Mouse (Mus musculus) brown adipose tissue, adult 24 weeks (tissue): ENCODE measurements around the gene Abi3. TPM values are rescaled to one million over a fixed set of nuclear protein-coding genes. Genes with fewer than 3 reads are reported as not detected.

Experiments used
- H3K27ac ChIP-seq: fragments of 200-500 bp; replicated peaks from 2 replicates; pipeline ENCODE4 v1.5.1; 2012; ENCODE audit warnings: low read depth, mild to moderate bottlenecking, low read length
- H3K4me1 ChIP-seq: fragments of 200-500 bp; 2 replicates; pipeline ENCODE4 v1.6.1; 2012; ENCODE audit warnings: low read length, mixed read lengths; ENCODE audit not compliant: control insufficient read depth, insufficient read depth, insufficient read length
- H3K4me3 ChIP-seq: fragments of 200-500 bp; 2 replicates; pipeline ENCODE4 v1.5.1; 2012; ENCODE audit warnings: low read depth, mild to moderate bottlenecking, low read length, moderate library complexity; ENCODE audit not compliant: insufficient read depth
- polyA plus RNA-seq: library from polyadenylated mRNA; stranded (reverse); fragments of >200 nt; gene quantifications from 2 replicates; pipeline ENCODE4 v1.2.4, GENCODE M21; 2012; ENCODE audit not compliant: missing spikeins, insufficient read depth, insufficient read length

Gene Abi3
- polyA plus RNA-seq, 1 experiment: 8.4 TPM

- Histone ChIP-seq H3K4me1 (peaks cover 30% of the 10 kb centered on the region), H3K4me3 (no peak overlapping the region), H3K27ac (peak overlapping the region; percentile 80)
Observed at GRCm38 (mm10) chr11:95795582-95795981, 46.7 kb downstream of the Abi3 start.

GRCm38 (mm10) chr11:95794201-95794600, 48.1 kb downstream of the Abi3 start:
- Histone ChIP-seq H3K4me1 (peaks cover 36% of the 10 kb centered on the region), H3K4me3 (no peak overlapping the region), H3K27ac (peak overlapping the region; percentile 90)

GRCm38 (mm10) chr11:95792950-95793509, 49.2 kb downstream of the Abi3 start:
- 0 out of 2 replicates have a peak overlapping the region, but pooled peaks have one; percentile 15 for H3K27ac ChIP-seq

GRCm38 (mm10) chr11:95791787-95792186, 50.5 kb downstream of the Abi3 start:
- Histone ChIP-seq H3K4me1 (peaks cover 40% of the 10 kb centered on the region), H3K27ac (peak overlapping the region; percentile 57)

More at GRCm38 (mm10) chr11:95792950-95793509, 49.2 kb downstream of the Abi3 start:
- H3K4me3 ChIP-seq: no peak overlapping the region
- peaks cover 43% of the 10 kb centered on the region for H3K4me1 ChIP-seq

GRCm38 (mm10) chr11:95789451-95789891, 52.8 kb downstream of the Abi3 start:
- Histone ChIP-seq H3K4me3 (no peak overlapping the region), H3K4me1 (peaks cover 29% of the 10 kb centered on the region), H3K27ac (peak overlapping the region; percentile 75)

More at GRCm38 (mm10) chr11:95791787-95792186, 50.5 kb downstream of the Abi3 start:
- no peak overlapping the region for H3K4me3 ChIP-seq

- no peak overlapping the region for H3K27ac ChIP-seq
- H3K4me1 ChIP-seq: peaks cover 21% of the 10 kb centered on the region
- no peak overlapping the region for H3K4me3 ChIP-seq
Observed at GRCm38 (mm10) chr11:95786511-95786910, 55.8 kb downstream of the Abi3 start.

- Histone ChIP-seq H3K4me3 (no peak overlapping the region), H3K4me1 (peaks cover 17% of the 10 kb centered on the region), H3K27ac (no peak overlapping the region)
Observed at GRCm38 (mm10) chr11:95785675-95786074, 56.6 kb downstream of the Abi3 start.

GRCm38 (mm10) chr11:95783958-95784357, 58.3 kb downstream of the Abi3 start:
- Histone ChIP-seq H3K4me1 (peaks cover 5% of the 10 kb centered on the region), H3K4me3 (no peak overlapping the region)

GRCm38 (mm10) chr11:95783457-95783856, 58.8 kb downstream of the Abi3 start:
- H3K4me1 ChIP-seq: peaks cover 1% of the 10 kb centered on the region; the same call in 1 of the 2 replicates
- H3K4me3 ChIP-seq: no peak overlapping the region
- peak overlapping the region; percentile 76 for H3K27ac ChIP-seq

More at GRCm38 (mm10) chr11:95783958-95784357, 58.3 kb downstream of the Abi3 start:
- H3K27ac ChIP-seq: peak overlapping the region; percentile 87

GRCm38 (mm10) chr11:95781557-95781956, 60.7 kb downstream of the Abi3 start:
- Histone ChIP-seq H3K4me1 (peaks cover 7% of the 10 kb centered on the region; the same call in 1 of the 2 replicates), H3K4me3 (no peak overlapping the region), H3K27ac (no peak overlapping the region)

GRCm38 (mm10) chr11:95780480-95780879, 61.8 kb downstream of the Abi3 start:
- Histone ChIP-seq H3K4me3 (no peak overlapping the region), H3K27ac (peak overlapping the region; percentile 78)

More at GRCm38 (mm10) chr11:95780480-95780879, 61.8 kb downstream of the Abi3 start:
- peaks cover 7% of the 10 kb centered on the region; the same call in 1 of the 2 replicates for H3K4me1 ChIP-seq

Other genes with a start within 250 kb of the Abi3 start
- gene Phb, start 175.5 kb downstream of the Abi3 start, polyA plus RNA-seq: 256 and 422 TPM in 2 replicates
- gene Zfp652, start 129.8 kb downstream of the Abi3 start, polyA plus RNA-seq: 8.9 and 12.0 TPM in 2 replicates
- gene B130006D01Rik, start 118.9 kb downstream of the Abi3 start, polyA plus RNA-seq: not detected in 2 replicates
- 316 and 541 TPM in 2 replicates for gene Phospho1, start 18.0 kb downstream of the Abi3 start, polyA plus RNA-seq
- 106 and 152 TPM in 2 replicates for gene Gngt2, start 5.3 kb downstream of the Abi3 start, polyA plus RNA-seq
- not detected in 2 replicates for gene B4galnt2, start 72.4 kb upstream of the Abi3 start, polyA plus RNA-seq
- gene Igf2bp1, start 163.5 kb upstream of the Abi3 start, polyA plus RNA-seq: not detected in 2 replicates
- not detected in 2 replicates for gene Gip, start 182.1 kb upstream of the Abi3 start, polyA plus RNA-seq
- gene Snf8, start 192.4 kb upstream of the Abi3 start, polyA plus RNA-seq: 61.6 and 90.5 TPM in 2 replicates
- gene Ube2z, start 222.9 kb upstream of the Abi3 start, polyA plus RNA-seq: 11.5 and 13.7 TPM in 2 replicates
- gene Atp5g1, start 233.2 kb upstream of the Abi3 start, polyA plus RNA-seq: 43.7 and 57.2 TPM in 2 replicates